Mouse (Mus musculus) skeletal muscle tissue, adult 2 months (tissue): Measurements from ENCODE around the gene Tm7sf2.
"Not testable (repeated sequence)": the region's sequence is repeated elsewhere in the genome, so short reads cannot be mapped to it uniquely, and the experiment has no call there.

ENCODE experiments used
- DNase-seq: peaks from one replicate; pipeline ENCODE4 v3.0.0-alpha.2; 2012; ENCODE audit warnings: low read depth, low spot score

The Tm7sf2 gene

DNA sequence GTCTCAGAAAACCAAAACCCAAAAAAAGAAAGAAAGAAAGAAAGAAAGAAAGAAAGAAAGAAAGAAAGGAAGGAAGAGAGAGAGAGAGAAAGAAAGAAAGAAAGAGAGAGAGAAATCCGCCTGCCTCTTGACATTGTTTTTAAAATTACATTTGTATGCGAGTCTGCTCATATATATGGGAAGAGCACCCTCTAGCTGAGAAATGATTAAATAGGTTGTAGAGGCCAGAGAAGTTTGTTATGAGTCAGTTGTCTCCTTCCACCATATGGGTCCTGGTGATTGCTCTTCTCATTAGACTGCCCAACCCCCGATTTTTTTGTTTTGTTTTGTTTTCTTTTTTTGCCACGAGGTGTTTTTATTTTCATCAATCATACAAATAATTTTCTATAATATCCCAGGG is 24.1 kb downstream of the Tm7sf2 start:
- not testable (repeated sequence) for DNase-seq

GRCm38 (mm10) chr19:6042293-6042692 is 25.9 kb downstream of the Tm7sf2 start:
- no peak for DNase-seq

- no peak for DNase-seq
Observed at GRCm38 (mm10) chr19:6040002-6040401, 28.2 kb downstream of the Tm7sf2 start.

- DNase-seq: no peak
Observed at GRCm38 (mm10) chr19:6038326-6038725, 29.8 kb downstream of the Tm7sf2 start.

- DNase-seq: no peak
Observed at GRCm38 (mm10) chr19:6037695-6038094, 30.5 kb downstream of the Tm7sf2 start.

DNA sequence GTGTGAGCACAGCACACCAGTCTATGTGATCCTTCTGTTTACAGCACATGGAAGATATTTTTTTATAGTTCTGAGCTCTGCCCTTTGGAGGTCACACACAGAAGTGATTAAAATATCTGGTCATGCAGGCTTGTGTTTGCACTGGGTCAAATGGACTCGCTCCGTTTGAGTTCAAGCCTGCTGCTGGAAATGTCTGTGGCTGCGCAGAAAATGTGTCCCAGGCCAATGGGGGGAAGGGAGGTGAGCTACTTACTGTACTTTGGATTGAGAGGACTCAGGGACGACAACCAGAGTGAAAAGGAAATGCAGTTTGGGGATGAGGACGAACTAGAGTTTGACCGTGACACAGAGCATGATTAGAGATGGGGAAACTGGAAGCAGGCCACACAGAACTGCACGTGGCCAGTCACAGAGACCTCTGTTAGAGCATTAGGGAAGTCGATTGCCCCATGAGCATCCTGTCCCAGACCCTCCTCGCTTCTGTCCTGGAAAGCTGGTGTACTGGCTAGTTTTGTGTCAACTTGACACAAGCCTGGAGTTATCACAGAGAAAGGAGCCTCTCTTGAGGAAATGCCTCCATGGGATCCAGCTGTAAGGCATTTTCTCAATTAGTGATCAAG is 32.1 kb downstream of the Tm7sf2 start:
- no peak for DNase-seq

GRCm38 (mm10) chr19:6030520-6031280 is 37.5 kb downstream of the Tm7sf2 start:
- DNase-seq: no peak

GRCm38 (mm10) chr19:6029426-6029825 is 38.7 kb downstream of the Tm7sf2 start:
- no peak for DNase-seq

GRCm38 (mm10) chr19:6028991-6029390 is 39.2 kb downstream of the Tm7sf2 start:
- DNase-seq: no peak

GRCm38 (mm10) chr19:6023930-6024329 is 44.2 kb downstream of the Tm7sf2 start:
- no peak for DNase-seq

DNA sequence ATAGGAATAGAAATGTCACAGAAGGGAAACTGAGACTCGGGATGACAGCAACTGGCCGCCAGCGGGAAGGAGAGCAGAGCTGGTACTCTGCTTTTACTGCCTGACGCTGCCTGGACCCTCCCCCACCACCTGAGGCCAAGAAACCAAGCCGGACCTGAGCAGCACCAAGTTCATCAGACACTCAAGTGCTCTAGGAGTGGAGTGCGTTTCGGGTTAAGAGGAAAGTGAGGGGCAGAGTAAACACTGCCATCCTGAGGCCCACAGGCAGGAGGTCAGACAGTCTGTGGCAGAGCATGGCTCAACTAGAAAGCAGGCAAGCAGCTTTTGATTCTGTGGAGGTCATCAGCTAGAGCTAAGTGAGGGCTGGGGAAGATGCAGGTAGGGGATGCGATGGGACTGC is 45.1 kb downstream of the Tm7sf2 start:
- no peak for DNase-seq

DNA sequence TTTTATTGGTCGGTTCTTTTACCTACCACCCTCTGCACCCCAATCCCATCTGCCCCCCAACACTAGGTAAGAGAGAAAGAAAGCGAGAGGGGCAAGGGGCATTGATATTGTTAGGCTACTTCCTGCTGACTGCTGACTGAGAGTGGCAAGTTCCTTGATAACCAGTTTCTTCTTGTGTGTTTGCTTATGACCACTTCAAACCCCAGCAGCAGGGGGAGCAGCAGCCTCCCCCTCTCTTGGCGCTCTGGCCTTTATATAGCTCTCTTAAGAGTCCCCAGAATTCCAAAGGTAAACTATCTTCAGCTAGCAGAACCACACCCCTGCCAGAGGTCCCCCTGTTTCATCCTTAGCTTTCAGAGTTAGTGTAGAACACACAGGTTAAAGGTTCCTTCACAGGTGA is 47.9 kb downstream of the Tm7sf2 start:
- no peak for DNase-seq

- DNase-seq: peak; percentile 94
Observed at GRCm38 (mm10) chr19:6018142-6019089, 49.8 kb downstream of the Tm7sf2 start.

DNA sequence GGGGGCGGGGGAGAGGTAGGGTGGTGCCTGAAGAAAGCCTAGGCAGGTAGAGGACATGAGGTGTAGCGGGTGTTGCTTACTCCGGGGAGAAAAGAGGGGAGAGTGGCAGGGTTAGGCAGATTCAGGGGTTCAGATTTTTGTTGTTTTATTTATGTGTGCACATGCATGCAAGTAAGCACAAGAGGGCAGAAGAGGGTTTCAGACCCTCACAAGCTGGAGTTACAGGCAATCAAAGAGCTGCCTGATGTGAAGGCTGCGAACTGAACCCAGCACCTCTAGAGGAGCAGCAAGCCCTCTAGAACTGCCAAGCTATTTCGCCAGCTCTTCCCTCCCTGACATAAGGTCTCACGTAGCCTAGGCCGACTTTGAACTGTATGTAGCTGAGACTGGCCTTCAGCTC is 51.6 kb downstream of the Tm7sf2 start:
- DNase-seq: peak; percentile 31

GRCm38 (mm10) chr19:6015511-6016315 is 52.5 kb downstream of the Tm7sf2 start, which contains the start of gene Capn1:
TSS of gene Capn1 (minus strand) at chr19:6015897.
- DNase-seq: peak; percentile 84

- no peak for DNase-seq
Observed at GRCm38 (mm10) chr19:6014991-6015510, 53.1 kb downstream of the Tm7sf2 start.

DNA sequence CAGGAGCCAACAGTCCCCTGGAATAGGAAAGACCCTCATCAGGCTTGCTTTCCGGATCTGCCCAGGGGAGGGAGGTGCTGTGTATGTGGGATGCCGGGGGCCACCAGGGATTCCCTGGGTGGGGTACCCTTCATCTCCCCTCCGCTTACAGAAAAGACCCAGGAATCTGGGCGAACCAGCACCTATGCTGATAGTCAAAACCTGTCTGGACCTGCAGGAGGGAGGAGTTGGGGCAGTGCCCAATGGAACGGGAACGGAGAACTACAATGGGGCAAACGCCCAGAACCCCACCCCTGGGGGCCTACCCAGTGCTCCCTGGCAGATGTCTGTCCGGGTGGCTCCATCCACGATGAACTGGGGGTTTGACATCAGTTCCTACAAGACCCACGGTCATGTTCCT is 54.5 kb downstream of the Tm7sf2 start:
- DNase-seq: no peak
